Mouse (Mus musculus): Measurements from ENCODE around the gene Tprn.

- TF ChIP-seq GATA1 (IDR thresholded peaks at IDR 0.05; ENCODE audit: borderline replicate concordance, low read length) (no peak), FLI1 (IDR thresholded peaks at IDR 0.05; ENCODE audit: low read length) (no peak)
Observed at GRCm38 (mm10) chr2:25246183-25247072, 16.0 kb upstream of the Tprn start, which contains the start of gene AL732309.1.

Measured in megakaryocyte, embryonic 14.5 days (primary cell).